Mouse (Mus musculus) thymus, adult 2 months (tissue): ENCODE measurements at regions not wholly inside any gene's neighbourhood (a gene's known extent, or its start where the extent isn't known, plus 50 kb on each side); places are given as distances from the start of the nearest gene placed in this dataset.

Experiments
- CTCF ChIP-seq: fragments of 200-500 bp; IDR thresholded peaks from 2 replicates; pipeline ENCODE4 v1.5.1; 2012; ENCODE audit warnings: mild to moderate bottlenecking, control low read depth, low read length, moderate library complexity, borderline replicate concordance; ENCODE audit not compliant: control insufficient read depth, poor library complexity, insufficient read depth; ENCODE audit errors: extremely low read depth
- POLR2A ChIP-seq: fragments of 200-500 bp; IDR thresholded peaks from 2 replicates; pipeline ENCODE4 v1.6.1; 2012; ENCODE audit warnings: mild to moderate bottlenecking, low read length, control low read depth, moderate library complexity; ENCODE audit not compliant: control insufficient read depth, poor library complexity, insufficient read depth; ENCODE audit errors: extremely low read depth

DNA sequence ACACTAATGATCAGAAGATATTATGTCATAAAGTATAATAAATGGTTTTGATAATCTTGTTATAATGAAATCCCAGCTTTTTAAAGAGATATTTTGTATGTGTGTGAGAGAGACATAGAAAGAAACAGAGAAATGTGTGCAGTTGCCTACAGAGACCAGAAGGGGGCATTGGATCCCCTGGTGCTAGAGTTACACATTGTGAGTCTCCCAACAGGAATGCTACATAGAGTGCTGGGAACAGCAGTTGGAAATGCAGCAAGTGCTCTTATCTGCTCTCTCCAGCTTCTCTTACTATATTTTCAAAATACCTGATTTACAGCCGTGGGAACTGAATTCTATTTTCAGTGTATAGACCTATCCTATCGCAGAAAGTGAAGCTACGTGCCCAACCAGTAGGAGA is 240.3 kb downstream of the Hlx start:
- no peak for TF ChIP-seq CTCF
- no peak for TF ChIP-seq POLR2A
